Mouse (Mus musculus) CH12.LX (cell line): Measurements from ENCODE around the gene Cryzl1. TPM values are rescaled to one million over a fixed set of nuclear protein-coding genes. Genes with fewer than 3 reads are reported as not detected.

ENCODE experiments used
- DNase-seq: peaks from one replicate; pipeline ENCODE4 v3.0.0-alpha.2; 2013; ENCODE audit errors: extremely low read depth
- H3K27ac ChIP-seq: 2 replicates; pipeline ENCODE4 v1.5.1; 2012; ENCODE audit warnings: low read depth, mild to moderate bottlenecking, control low read depth, moderate library complexity; ENCODE audit not compliant: insufficient read depth
- H3K27me3 ChIP-seq: replicated peaks from 2 replicates; pipeline ENCODE3; 2012; ENCODE audit warnings: inconsistent platforms
- H3K36me3 ChIP-seq, 2 experiments: replicated peaks in 1 of 2; 2 replicates each; pipeline versions ENCODE3 to v1.6.1; 2012; ENCODE audit warnings: inconsistent platforms in 1 of 2, low read length in 1 of 2, mild to moderate bottlenecking in 1 of 2, mixed read lengths in 1 of 2, moderate library complexity in 1 of 2; ENCODE audit not compliant: control insufficient read depth in 1 of 2, insufficient read depth in 1 of 2
- H3K4me1 ChIP-seq, 2 experiments: 2 replicates each; pipeline ENCODE4 v1.6.1; 2012; ENCODE audit warnings: inconsistent platforms in 1 of 2, moderate library complexity in 1 of 2; ENCODE audit not compliant: insufficient read depth in 2 of 2, control insufficient read depth in 1 of 2
- H3K4me2 ChIP-seq: 2 replicates; pipeline ENCODE4 v1.6.1; 2012; ENCODE audit warnings: low read depth, mild to moderate bottlenecking, control low read depth; ENCODE audit not compliant: poor library complexity, insufficient read depth, severe bottlenecking
- H3K4me3 ChIP-seq, 3 experiments: fragments of 150-350 bp in 1 of 3; sonication (generic) in 1 of 3; replicated peaks in 1 of 3; 2 replicates each; pipeline versions ENCODE3 to v1.5.1; 2011 to 2012; ENCODE audit warnings: low read depth in 2 of 3, low read length in 2 of 3, mild to moderate bottlenecking in 2 of 3, moderate library complexity in 2 of 3, control low read depth in 1 of 3, improper control_type of control experiment in 1 of 3, inconsistent platforms in 1 of 3, mixed read lengths in 1 of 3; ENCODE audit not compliant: poor library complexity in 1 of 3
- H3K79me2 ChIP-seq: replicated peaks from 2 replicates; pipeline ENCODE4 v1.6.1; 2012; ENCODE audit warnings: mild to moderate bottlenecking, moderate library complexity; ENCODE audit not compliant: control insufficient read depth, poor library complexity, insufficient read depth, severe bottlenecking; ENCODE audit errors: extremely low read depth
- H3K9ac ChIP-seq: 2 replicates; pipeline ENCODE4 v1.6.1; 2012; ENCODE audit warnings: low read depth, mild to moderate bottlenecking, control low read depth, moderate library complexity; ENCODE audit not compliant: insufficient read depth
- H3K9me3 ChIP-seq: replicated peaks from 2 replicates; pipeline ENCODE3; 2012; ENCODE audit warnings: low read length, inconsistent platforms, mixed read lengths
- CHD1 ChIP-seq: IDR thresholded peaks from 2 replicates; pipeline ENCODE4 v1.6.1; 2012; ENCODE audit warnings: low read depth, low read length, improper control_type of control experiment, inconsistent platforms
- CHD2 ChIP-seq: IDR thresholded peaks from 2 replicates; pipeline ENCODE4 v1.6.1; 2011; ENCODE audit warnings: low read length, improper control_type of control experiment
- CTCF ChIP-seq, 2 experiments: IDR thresholded peaks in 1 of 2; conservative IDR thresholded peaks in 1 of 2; 2 replicates each; pipeline ENCODE4 v1.5.1; 2011 to 2012; ENCODE audit warnings: low read depth in 2 of 2, low read length in 2 of 2, improper control_type of control experiment in 1 of 2, inconsistent platforms in 1 of 2, mild to moderate bottlenecking in 1 of 2, moderate library complexity in 1 of 2
- E2F4 ChIP-seq: IDR thresholded peaks from 2 replicates; pipeline ENCODE4 v1.6.1; 2011; ENCODE audit warnings: low read depth, low read length, improper control_type of control experiment; ENCODE audit not compliant: insufficient replicate concordance
- ELF1 ChIP-seq: IDR thresholded peaks from 2 replicates; pipeline ENCODE4 v1.6.1; 2014; ENCODE audit warnings: low read depth, mild to moderate bottlenecking, inconsistent platforms, low read length, improper control_type of control experiment
- EP300 ChIP-seq: IDR thresholded peaks from 2 replicates; pipeline ENCODE4 v1.6.1; 2011; ENCODE audit warnings: low read length, improper control_type of control experiment
- ETS1 ChIP-seq: conservative IDR thresholded peaks from 2 replicates; pipeline ENCODE4 v1.6.1; 2012; ENCODE audit warnings: low read depth, mild to moderate bottlenecking, inconsistent platforms, low read length, improper control_type of control experiment, moderate library complexity
- KAT2A ChIP-seq: IDR thresholded peaks from 2 replicates; pipeline ENCODE4 v1.6.1; 2012; ENCODE audit warnings: low read length, improper control_type of control experiment, inconsistent platforms; ENCODE audit not compliant: insufficient replicate concordance
- MAFK ChIP-seq: IDR thresholded peaks from 2 replicates; pipeline ENCODE4 v1.6.1; 2011; ENCODE audit warnings: low read length, improper control_type of control experiment; ENCODE audit not compliant: insufficient replicate concordance
- MAZ ChIP-seq: IDR thresholded peaks from 2 replicates; pipeline ENCODE4 v1.6.1; 2012; ENCODE audit warnings: low read depth, mild to moderate bottlenecking, inconsistent platforms, low read length, improper control_type of control experiment, moderate library complexity
- MEF2A ChIP-seq: IDR thresholded peaks from 2 replicates; pipeline ENCODE4 v1.6.1; 2014; ENCODE audit warnings: low read depth, mild to moderate bottlenecking, inconsistent platforms, low read length, improper control_type of control experiment, borderline replicate concordance
- MXI1 ChIP-seq: IDR thresholded peaks from 2 replicates; pipeline ENCODE4 v1.6.1; 2011; ENCODE audit warnings: mild to moderate bottlenecking, low read depth, low read length, improper control_type of control experiment
- NELFE ChIP-seq: IDR thresholded peaks from 2 replicates; pipeline ENCODE4 v1.6.1; 2011; ENCODE audit warnings: low read depth, low read length, improper control_type of control experiment
- NRF1 ChIP-seq: IDR thresholded peaks from 2 replicates; pipeline ENCODE4 v1.6.1; 2014; ENCODE audit warnings: low read depth, mild to moderate bottlenecking, inconsistent platforms, low read length, improper control_type of control experiment, moderate library complexity
- POLR2AphosphoS2 ChIP-seq: IDR thresholded peaks from 2 replicates; pipeline ENCODE4 v1.6.1; 2011; ENCODE audit warnings: low read depth, low read length, improper control_type of control experiment
- RAD21 ChIP-seq: IDR thresholded peaks from 2 replicates; pipeline ENCODE4 v1.6.1; 2011; ENCODE audit warnings: low read depth, mild to moderate bottlenecking, low read length, improper control_type of control experiment, moderate library complexity
- SIN3A ChIP-seq: IDR thresholded peaks from 2 replicates; pipeline ENCODE4 v1.6.1; 2012; ENCODE audit warnings: low read length, improper control_type of control experiment, inconsistent platforms
- SMC3 ChIP-seq: IDR thresholded peaks from 2 replicates; pipeline ENCODE4 v1.6.1; 2011; ENCODE audit warnings: low read depth, low read length, improper control_type of control experiment
- USF1 ChIP-seq: IDR thresholded peaks from 2 replicates; pipeline ENCODE4 v1.6.1; 2014; ENCODE audit warnings: low read depth, mild to moderate bottlenecking, inconsistent platforms, low read length, improper control_type of control experiment
- USF2 ChIP-seq: conservative IDR thresholded peaks from 2 replicates; pipeline ENCODE4 v1.6.1; 2011; ENCODE audit warnings: low read depth, low read length, improper control_type of control experiment
- ZC3H11A ChIP-seq: IDR thresholded peaks from 2 replicates; pipeline ENCODE4 v1.6.1; 2012; ENCODE audit warnings: low read depth, mild to moderate bottlenecking, inconsistent platforms, low read length, improper control_type of control experiment
- ZKSCAN1 ChIP-seq: IDR thresholded peaks from 2 replicates; pipeline ENCODE4 v1.6.1; 2012; ENCODE audit warnings: low read depth, inconsistent platforms, low read length, improper control_type of control experiment, borderline replicate concordance
- ZMIZ1 ChIP-seq: IDR thresholded peaks from 2 replicates; pipeline ENCODE4 v1.6.1; 2012; ENCODE audit warnings: low read depth, mild to moderate bottlenecking, inconsistent platforms, low read length, improper control_type of control experiment
- ZNF384 ChIP-seq: IDR thresholded peaks from 2 replicates; pipeline ENCODE4 v1.6.1; 2012; ENCODE audit warnings: low read depth, low read length, improper control_type of control experiment, inconsistent platforms
- dilution Hi-C: fragments of 300-500 bp; cut with MboI; formaldehyde crosslinking; loops from 2 replicates; pipeline ENCODE4 v1.14.3; 2020; ENCODE audit warnings: low sequenced_read_pairs; ENCODE audit not compliant: extremely low pct_unique_long_range_greater_than_20kb, extremely low pct_ligation_motif_present
- in situ Hi-C: fragments of 300-500 bp; cut with MboI; formaldehyde crosslinking; loops from 3 replicates; pipeline ENCODE4 v1.14.3; 2019; ENCODE audit warnings: low sequenced_read_pairs, low pct_ligation_motif_present, low pct_unique_long_range_greater_than_20kb, mixed read lengths
- polyA plus RNA-seq: library from polyadenylated mRNA; unstranded; fragments of >175 nt; gene quantifications from 2 replicates; pipeline ENCODE4 v1.2.1, GENCODE M21; 2012; ENCODE audit warnings: low read depth; ENCODE audit not compliant: insufficient read length
- total RNA-seq, 2 experiments: library from RNA; depleted of rRNA; stranded (reverse); fragments of 300-350 nt in 1 of 2; fragments of >200 nt in 1 of 2; gene quantifications; 2 replicates each; pipeline ENCODE4 v1.2.3; 2012 to 2014

Gene Cryzl1
- total and polyA plus RNA-seq, 3 experiments: 105 to 115 (median 111) TPM

GRCm38 (mm10) chr16:91724247-91724646, 4.5 kb downstream of the Cryzl1 start:
- Histone ChIP-seq H3K4me3 (no peak overlapping the region), H3K79me2 (peaks cover 89% of the 10 kb centered on the region), H3K27me3 (no peaks in the 10 kb centered on the region), H3K9me3 (peaks cover 12% of the 10 kb centered on the region), H3K27ac (no peak overlapping the region), H3K9ac (no peak overlapping the region), H3K36me3 (peaks cover 51 to 75% of the 10 kb centered on the region in 2 experiments), H3K4me1 (peaks cover 9 to 50% of the 10 kb centered on the region in 2 experiments), H3K4me2 (no peak overlapping the region)
- in situ Hi-C loops: loop anchor here (25.0 kb wide), 1 partner anchor 563 kb away; the partner anchor contains the start of gene Kcne2
- TF ChIP-seq E2F4 (no peak), SMC3 (peak; percentile 83), ZKSCAN1 (no peak), ZC3H11A (0 out of 2 replicates have a peak, but pooled peaks have one; percentile 27), NELFE (no peak), ZMIZ1 (no peak), USF1 (no peak), CTCF (conservative IDR thresholded peaks at IDR 0.05 in 1 of 2, IDR thresholded peaks at IDR 0.05 in 1 of 2; ENCODE audit: low read depth in 2 of 2, low read length in 2 of 2) (peak; percentile 77 to 87; a peak in 3 of 4 replicates), ELF1 (no peak), RAD21 (peak; percentile 85), MAFK (no peak), CHD1 (no peak), ETS1 (no peak), SIN3A (no peak), MXI1 (no peak), MAZ (no peak), ZNF384 (no peak), KAT2A (no peak)
- dilution Hi-C loops: no loop called here
- DNase-seq: peak; percentile 77

GRCm38 (mm10) chr16:91717399-91717798, 11.4 kb downstream of the Cryzl1 start:
- no peak overlapping the region for H3K27ac ChIP-seq
- no peak for DNase-seq

More at GRCm38 (mm10) chr16:91717399-91717798, 11.4 kb downstream of the Cryzl1 start:
- no peak overlapping the region for H3K4me2 ChIP-seq
- H3K4me1 ChIP-seq: peaks cover 5 to 9% of the 10 kb centered on the region in 2 experiments
- H3K9ac ChIP-seq: no peak overlapping the region
- H3K79me2 ChIP-seq: peaks cover 52% of the 10 kb centered on the region
- dilution Hi-C loops: no loop called here
- H3K4me3 ChIP-seq: no peak overlapping the region
- H3K9me3 ChIP-seq: peaks cover 15% of the 10 kb centered on the region
- TF ChIP-seq EP300 (no peak), USF1 (no peak), MEF2A (no peak), CHD2 (no peak), USF2 (no peak), KAT2A (no peak), E2F4 (no peak), NRF1 (no peak), POLR2AphosphoS2 (no peak), ZKSCAN1 (no peak), ETS1 (no peak)
- H3K27me3 ChIP-seq: no peaks in the 10 kb centered on the region
- in situ Hi-C loops: loop anchor here (25.0 kb wide), 1 partner anchor 570 kb away; the partner anchor contains the start of gene Kcne2
- peaks cover 84 to 93% of the 10 kb centered on the region in 2 experiments for H3K36me3 ChIP-seq
